Mouse (Mus musculus) NIH3T3 (cell line): Measurements from ENCODE around the gene Btbd17.

ENCODE experiments used
- DNase-seq: peaks from one replicate; pipeline ENCODE4 v3.0.0-alpha.2; 2012; ENCODE audit warnings: low read depth

Gene Btbd17

DNA sequence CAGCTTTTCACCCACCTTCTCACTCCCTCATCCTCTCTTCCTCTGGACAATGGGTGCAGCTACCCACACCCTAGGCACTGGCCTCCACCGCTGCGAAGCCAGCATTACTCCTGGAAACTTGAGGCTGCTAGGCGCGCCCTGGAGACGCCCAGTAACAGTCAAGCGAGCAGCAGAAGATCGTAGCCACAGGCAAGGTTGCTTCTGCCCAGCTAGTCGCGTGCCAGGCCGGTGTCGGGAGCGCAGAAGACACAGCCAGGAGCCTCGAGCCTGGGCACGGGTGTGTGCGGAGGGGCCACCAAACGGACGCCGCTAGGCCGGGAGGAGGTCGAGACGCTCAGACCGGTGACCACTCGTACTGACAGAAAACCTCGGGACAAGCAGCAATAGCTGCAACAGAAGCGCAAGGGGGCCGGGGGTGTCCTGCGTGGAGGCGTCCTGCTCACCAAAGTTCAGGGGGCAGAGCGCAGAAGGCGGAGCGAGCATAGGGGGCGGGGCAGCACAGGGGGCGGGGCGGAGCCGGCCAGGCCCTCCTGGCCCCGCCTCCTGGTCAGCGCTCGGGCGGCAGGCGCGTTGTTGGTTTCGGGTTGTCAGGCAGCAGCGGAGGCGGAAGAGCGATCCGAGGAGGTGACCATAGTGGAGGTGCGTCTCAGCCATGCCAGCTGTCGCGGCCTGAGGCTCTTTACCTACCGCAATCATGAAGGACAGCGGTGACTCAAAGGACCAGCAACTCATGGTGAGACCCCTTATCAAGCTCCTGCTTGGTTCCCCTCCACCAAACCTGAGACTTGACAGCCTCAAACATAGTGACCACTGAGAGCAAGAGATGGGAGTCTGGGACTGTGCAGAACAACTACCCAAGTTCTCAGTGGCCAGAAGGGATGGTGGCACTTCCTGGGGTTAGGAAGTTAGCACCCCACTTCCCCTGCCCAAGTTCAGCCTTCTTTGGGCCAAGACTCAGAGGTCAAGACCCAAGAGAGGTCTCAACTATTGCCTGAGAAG is 30.6 kb downstream of the Btbd17 start, which contains the start of gene Kif19a:
Gene Kif19a (plus strand): TSS at position 569 of the 999 bp plus-strand sequence.
- no peak for DNase-seq

DNA sequence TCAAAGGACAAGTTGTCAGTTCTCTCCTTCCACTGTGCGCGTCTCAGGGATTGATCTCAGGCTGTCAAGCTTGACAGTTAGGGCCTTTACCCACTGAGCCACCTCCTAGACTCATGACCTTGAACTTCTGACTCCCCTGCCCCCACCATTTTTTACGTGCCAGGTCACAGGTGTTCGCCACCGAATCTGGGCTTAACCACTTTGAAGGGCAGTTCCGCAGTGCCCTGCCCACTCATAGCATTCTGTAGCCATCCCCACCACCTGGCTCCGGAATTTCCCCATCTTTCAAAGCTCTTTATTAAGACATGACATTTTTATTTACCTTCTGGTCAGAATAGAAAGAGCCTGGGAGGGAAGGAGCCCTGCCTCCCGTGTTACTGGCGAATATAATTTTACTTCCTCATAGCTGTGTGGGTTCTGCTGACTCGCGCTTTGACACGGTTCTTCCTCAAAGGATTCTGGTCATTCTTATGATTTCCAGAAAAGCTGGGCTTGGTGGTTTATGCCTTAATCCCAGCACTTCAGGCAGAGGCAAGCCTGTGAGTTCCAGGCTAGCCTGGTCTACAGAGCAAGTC is 48.1 kb downstream of the Btbd17 start:
- DNase-seq: no peak

DNA sequence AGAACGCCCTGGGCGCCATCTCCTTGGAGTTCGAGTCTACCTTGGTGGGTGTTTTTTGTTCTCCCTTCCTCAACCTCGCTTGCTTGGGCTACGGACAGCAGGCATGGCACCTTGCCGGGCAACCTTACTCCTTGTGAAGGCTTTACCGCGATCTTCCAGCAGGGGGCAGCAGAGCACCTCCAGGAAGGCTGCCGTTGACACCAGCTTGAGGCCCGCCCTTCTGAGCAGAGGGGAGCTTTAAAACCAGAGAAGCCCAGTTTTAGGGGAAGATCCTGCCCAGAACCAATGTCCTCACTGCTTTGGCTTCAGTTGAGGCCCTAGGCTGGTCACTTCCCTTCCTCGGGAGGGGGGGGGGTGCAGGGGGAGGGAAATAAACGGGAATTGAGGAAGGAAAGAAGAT is 50.6 kb downstream of the Btbd17 start:
- peak; percentile 95 for DNase-seq

DNA sequence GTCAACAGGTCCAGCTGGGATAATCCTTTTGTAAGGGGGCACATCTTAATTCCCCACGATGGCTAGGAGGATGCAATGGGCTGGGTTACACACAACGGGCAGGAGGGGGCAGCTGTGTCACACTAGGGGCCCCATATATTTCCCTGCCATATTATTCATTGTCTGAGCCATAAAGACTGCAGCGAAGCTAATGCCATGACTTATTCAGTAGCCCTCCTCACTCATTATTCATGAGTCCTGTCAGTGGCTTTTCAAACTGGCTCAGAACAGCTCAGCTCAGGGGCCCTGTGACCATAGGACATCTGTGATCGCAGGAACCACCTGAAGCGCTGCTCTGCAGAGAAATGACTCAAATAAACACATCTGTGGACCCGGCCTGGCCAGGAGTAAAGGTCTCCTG is 54.3 kb downstream of the Btbd17 start:
- DNase-seq: no peak
